Mouse (Mus musculus): Measurements from ENCODE around the gene Vps41.

DNA sequence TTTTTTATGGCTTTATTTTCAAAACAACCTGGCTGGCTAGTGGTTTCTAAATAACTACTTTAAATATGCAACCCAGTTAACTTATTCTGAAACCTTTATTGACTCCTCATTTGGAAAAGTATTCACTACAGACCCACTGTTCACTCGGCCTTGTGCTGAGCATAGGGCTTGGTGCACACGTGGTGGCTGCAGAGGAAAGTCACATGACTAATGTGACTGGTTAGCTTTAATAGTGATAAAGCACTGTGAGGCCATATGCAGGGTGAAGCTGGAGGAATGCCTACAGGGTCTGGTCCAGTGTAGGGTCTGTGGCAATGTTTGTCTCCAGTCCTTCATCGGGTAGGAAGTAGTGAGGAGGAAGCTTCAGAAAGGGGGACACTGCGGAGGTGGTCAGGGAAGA, 134.1 kb downstream of the Vps41 start:
- no peak for TF ChIP-seq CTCF (IDR thresholded peaks at IDR 0.05; ENCODE audit: control insufficient read depth, insufficient read depth, insufficient read length)
- no peak for TF ChIP-seq USF1 (IDR thresholded peaks at IDR 0.05; ENCODE audit: low read depth)
- TF ChIP-seq MYOD1 (IDR thresholded peaks at IDR 0.05; ENCODE audit: control insufficient read depth, insufficient read length, low read depth): no peak
- no peak for TF ChIP-seq CEBPB (IDR thresholded peaks at IDR 0.05; ENCODE audit: low read depth)
- no peak for TF ChIP-seq MAX (IDR thresholded peaks at IDR 0.05)
